Mouse (Mus musculus) cerebellum, adult 2 months (tissue): ENCODE data around the gene Abhd12.

Source experiments
- CTCF ChIP-seq: fragments of 200-500 bp; IDR thresholded peaks from 2 replicates; pipeline ENCODE4 v1.5.1; 2011; ENCODE audit warnings: low read depth, mild to moderate bottlenecking, control low read depth, low read length, moderate library complexity, borderline replicate concordance; ENCODE audit not compliant: insufficient read depth
- POLR2A ChIP-seq: fragments of 200-500 bp; IDR thresholded peaks from 2 replicates; pipeline ENCODE4 v1.6.1; 2011; ENCODE audit warnings: low read length, control low read depth, borderline replicate concordance; ENCODE audit not compliant: insufficient read depth

DNA sequence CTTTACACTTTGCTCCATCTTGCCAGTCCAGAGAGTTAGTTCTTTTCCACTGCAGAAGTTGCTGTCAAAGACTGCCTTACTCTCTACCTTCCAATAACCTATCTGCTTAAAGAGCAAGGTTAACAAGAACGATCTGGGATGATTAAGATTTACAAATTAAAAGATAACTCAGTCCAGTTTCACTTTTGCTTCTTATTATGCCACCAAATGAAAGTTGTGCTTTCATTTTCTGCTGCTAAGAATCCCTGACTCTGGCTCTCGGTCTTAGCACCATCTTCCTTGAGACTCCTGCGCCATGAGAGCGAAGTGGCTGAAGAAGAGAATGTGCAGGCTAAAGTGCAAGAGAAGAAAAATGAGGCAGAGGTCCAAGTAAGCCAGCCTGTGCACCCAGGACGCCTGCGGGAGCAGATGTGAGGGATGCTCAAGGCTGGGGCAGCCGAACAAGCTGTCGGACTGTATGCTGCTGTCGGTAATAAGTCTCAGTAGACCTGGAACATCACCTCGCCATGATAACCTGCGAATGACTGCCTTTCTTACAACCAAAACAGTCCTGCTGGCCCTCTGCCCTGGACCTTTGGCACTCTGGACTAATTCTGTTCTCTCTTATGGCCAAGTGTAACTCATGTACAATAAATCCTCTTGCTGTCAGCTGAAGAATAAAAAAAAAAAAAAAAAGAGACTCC, 22.6 kb upstream of the Abhd12 start:
- TF ChIP-seq POLR2A (no peak), CTCF (no peak)
